Mouse (Mus musculus) cortical plate, adult 2 months (tissue): ENCODE data around the gene Cmip.

Source experiments
- CTCF ChIP-seq: fragments of 200-500 bp; IDR thresholded peaks from 2 replicates; pipeline ENCODE4 v1.5.1; 2011; ENCODE audit warnings: mild to moderate bottlenecking, control low read depth, low read length; ENCODE audit not compliant: insufficient read depth; ENCODE audit errors: extremely low read depth
- POLR2A ChIP-seq: fragments of 200-500 bp; IDR thresholded peaks from 2 replicates; pipeline ENCODE4 v1.6.1; 2011; ENCODE audit warnings: mild to moderate bottlenecking, low read length, control low read depth; ENCODE audit not compliant: insufficient read depth; ENCODE audit errors: extremely low read depth

DNA sequence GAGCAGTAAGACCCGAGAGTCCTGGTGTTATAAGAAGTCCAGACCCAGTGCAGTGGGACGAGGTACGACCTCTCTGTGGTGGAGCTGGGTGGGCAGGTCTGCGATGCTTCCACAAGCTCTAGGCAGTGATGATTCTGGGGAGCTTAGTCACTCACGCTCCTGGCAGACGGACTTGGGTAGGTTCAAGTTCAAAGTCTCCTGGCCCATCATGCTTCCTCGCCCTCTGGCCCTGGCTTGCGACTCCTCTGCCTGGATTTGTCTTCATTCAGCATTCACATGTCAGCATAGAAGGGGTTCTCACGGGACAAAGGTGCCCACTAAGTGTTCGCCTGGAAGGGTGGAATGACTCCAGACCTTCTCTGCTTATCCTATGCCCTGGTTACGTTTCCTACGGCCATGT is 30.6 kb upstream of the Cmip start:
- TF ChIP-seq POLR2A (no peak), CTCF (no peak)
